Mouse (Mus musculus): Measurements from ENCODE around the gene Usp49. TPM values are rescaled to one million over a fixed set of nuclear protein-coding genes. Genes with fewer than 3 reads are reported as not detected.
"Not testable (repeated sequence)": the region's sequence is repeated elsewhere in the genome, so short reads cannot be mapped to it uniquely, and the experiment has no call there.

Usp49 gene
- polyA plus RNA-seq, 1 experiment from 2014 or later, result 9.5 TPM

DNA sequence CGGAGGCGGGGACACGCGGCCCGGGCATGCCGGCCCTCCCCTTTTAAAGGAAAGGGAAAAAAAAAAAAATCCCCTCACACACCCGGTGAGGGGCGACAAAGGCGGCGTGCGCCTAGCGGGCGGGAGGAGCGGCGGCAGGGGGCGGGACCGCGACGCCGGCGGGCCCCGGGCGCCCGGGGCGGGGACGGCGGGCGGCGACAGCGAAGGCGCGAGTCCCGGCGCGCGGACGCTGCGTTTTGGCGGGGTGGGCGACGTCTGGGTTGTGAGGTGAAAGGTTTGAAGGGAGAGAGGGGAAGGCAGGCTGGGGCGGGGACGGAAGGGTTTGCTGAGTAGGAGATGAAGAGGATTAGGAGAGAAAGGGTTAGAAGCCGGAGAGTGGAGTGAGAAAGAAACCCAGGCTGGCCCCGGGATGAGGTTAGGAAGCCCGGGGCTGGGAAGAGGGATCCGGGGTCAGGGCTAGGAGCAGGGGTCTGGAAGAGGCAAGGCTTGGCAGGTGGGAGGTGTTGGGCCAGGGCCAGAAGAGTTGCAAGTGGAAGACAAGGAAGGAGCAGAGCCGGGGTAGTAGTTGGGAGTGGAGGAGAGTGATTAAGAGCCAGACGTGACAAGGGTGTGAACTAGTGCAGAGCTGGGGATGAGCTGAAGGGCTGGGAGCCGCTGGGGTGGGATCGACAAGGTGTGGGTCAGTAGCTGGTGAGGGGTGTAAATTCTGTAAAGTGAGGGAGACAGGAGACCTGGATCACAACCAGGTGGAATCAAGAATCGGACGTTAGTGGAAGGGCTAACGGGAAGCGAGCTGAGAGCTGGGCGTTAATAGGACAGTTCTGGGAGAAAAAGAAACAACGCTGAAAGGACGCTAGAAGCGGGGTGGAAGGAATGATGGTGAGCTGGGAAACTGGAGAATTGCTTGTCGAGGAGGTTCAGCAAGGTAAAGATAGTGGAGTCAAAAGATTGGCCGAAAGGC lies 493 bp upstream of the Usp49 start:
- H3K36me3 ChIP-seq (replicated peaks), result peaks cover 4% of the 10 kb centered on the region; the same call in 1 of the 2 replicates
- H3K9ac ChIP-seq, result peak overlapping the region; percentile 77
- H3K9me3 ChIP-seq, result no peaks in the 10 kb centered on the region
- peak overlapping the region; percentile 97 for H3K27ac ChIP-seq
- peak overlapping the region; percentile 81 for H3K4me2 ChIP-seq
- peak; percentile 62 for ATAC-seq (replicated peaks)
- under 1% methylated on average over 59 of the region's 61 CpGs for WGBS
- no peaks in the 10 kb centered on the region for H3K27me3 ChIP-seq (replicated peaks)
- peak overlapping the region; percentile 75 for H3K4me3 ChIP-seq
- peaks cover 35% of the 10 kb centered on the region for H3K4me1 ChIP-seq

DNA sequence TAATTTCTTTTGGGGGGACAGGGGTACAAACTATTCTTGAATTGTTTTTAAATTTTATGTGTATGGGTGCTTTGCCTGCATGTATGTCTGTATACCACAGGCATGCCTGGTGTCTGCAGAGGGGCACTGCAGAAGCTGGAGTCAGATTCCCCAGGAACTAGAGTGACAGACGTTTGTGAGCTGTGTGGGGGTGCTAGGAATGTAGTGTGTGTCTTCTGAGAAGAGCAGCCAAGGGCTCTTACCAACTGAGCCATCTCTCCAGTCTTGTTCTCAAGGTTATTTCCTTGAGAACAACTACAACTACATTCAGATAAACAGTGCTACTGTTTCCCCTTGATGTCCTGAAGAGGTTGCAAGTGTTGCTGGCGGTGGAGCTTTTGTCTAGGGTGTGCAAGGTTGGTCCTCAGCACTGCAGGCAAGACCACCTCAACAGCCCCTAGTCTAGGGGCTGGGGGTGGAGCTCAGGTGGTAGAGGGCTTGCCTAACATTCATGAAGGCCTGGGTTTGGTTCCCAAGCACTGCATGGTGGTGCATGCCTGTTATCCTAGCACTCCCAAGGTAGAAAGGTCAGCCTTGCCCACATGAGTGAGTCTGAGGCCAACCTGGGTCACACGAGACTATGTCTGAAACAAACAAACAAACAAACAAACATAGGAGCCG lies 1.8 kb downstream of the Usp49 start:
- H3K4me2 ChIP-seq, result 0 out of 2 replicates have a peak overlapping the region, but pooled peaks have one; percentile 1
- no peaks in the 10 kb centered on the region for H3K9me3 ChIP-seq
- no peak overlapping the region for H3K4me3 ChIP-seq
- H3K36me3 ChIP-seq (replicated peaks), result no peaks in the 10 kb centered on the region
- WGBS, result 64% methylated on average over 4 of the region's 4 CpGs
- no peak overlapping the region for H3K9ac ChIP-seq
- H3K27me3 ChIP-seq (replicated peaks), result no peaks in the 10 kb centered on the region
- no peak overlapping the region for H3K27ac ChIP-seq
- peaks cover 35% of the 10 kb centered on the region for H3K4me1 ChIP-seq
- ATAC-seq (replicated peaks), result no peak

DNA sequence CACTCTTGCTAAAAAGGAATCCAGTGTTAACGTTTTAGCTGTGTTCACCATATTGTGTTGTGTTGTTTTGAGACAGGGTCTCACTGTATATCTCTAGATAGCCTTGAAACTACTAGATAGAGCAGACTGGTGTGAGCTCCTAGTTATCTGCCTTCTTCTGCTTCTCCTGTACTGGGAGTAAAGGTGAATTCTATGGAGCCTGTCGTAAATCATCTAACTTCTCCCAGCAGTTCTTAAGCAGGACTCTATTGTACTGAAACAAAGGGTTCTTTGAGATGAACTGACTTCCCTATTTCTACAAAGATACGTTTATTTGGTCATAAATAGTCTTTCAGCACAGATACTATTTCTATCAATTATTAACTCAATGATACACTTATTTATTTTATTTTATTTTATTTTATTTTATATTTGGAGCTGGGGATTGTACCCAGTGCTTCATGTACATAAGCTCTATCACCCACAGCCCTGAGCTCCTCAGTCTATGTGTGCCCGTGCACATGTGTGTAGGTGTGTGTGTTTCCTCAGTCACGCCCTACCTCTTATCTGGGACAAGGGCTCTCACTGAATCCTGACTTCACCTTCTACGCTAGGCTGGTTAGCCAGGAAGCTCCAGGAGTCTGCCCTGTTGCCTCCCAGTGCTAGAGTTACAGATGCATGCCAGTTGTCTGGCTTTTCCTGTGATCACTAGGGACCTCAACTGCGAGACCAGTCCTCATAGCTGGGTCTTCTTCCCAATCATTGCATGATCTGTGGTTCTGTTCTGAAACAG lies 3.7 kb downstream of the Usp49 start:
- Histone ChIP-seq H3K9ac (no peak overlapping the region), H3K4me2 (no peak overlapping the region), H3K4me1 (peaks cover 31% of the 10 kb centered on the region), H3K27ac (no peak overlapping the region), H3K9me3 (no peaks in the 10 kb centered on the region), H3K27me3 (replicated peaks) (no peaks in the 10 kb centered on the region), H3K4me3 (no peak overlapping the region), H3K36me3 (replicated peaks) (no peaks in the 10 kb centered on the region)
- 83% methylated on average over 7 of the region's 7 CpGs for WGBS
- no peak for ATAC-seq (replicated peaks)

DNA sequence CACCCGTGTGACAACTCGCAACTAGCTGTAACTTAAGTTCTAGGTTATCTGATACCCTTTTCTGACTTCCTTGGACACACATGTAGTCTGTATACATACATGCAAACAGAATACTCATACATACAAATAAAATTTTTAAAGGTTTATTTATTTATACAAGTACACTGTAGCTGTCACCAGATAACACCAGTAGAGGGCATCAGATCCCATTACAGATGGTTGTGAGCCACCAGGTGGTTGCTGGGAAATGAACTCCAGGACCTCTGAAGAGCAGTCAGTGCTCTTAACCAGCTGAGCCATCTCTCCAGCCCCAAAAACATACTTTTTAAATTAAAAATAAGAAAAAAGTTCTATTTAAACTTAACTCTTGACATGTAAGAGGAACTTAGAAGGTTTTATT lies 12.5 kb downstream of the Usp49 start:
- Histone ChIP-seq H3K4me2 (no peak overlapping the region), H3K9ac (no peak overlapping the region), H3K9me3 (no peaks in the 10 kb centered on the region), H3K27ac (no peak overlapping the region), H3K27me3 (replicated peaks) (no peaks in the 10 kb centered on the region), H3K36me3 (replicated peaks) (no peaks in the 10 kb centered on the region), H3K4me1 (peaks cover 3% of the 10 kb centered on the region; the same call in 1 of the 2 replicates), H3K4me3 (no peak overlapping the region)
- no peak for ATAC-seq (replicated peaks)
- 88% methylated on average over 2 of the region's 2 CpGs for WGBS

GRCm38 (mm10) chr17:47646683-47647082 lies 16.2 kb downstream of the Usp49 start:
- H3K4me1 ChIP-seq, result no peaks in the 10 kb centered on the region
- no peaks in the 10 kb centered on the region for H3K9me3 ChIP-seq
- no peak for ATAC-seq (replicated peaks)
- H3K4me3 ChIP-seq, result no peak overlapping the region
- H3K9ac ChIP-seq, result no peak overlapping the region
- WGBS, result 70% methylated on average over 1 of the region's 1 CpGs
- no peak overlapping the region for H3K27ac ChIP-seq
- no peaks in the 10 kb centered on the region for H3K27me3 ChIP-seq (replicated peaks)
- H3K36me3 ChIP-seq (replicated peaks), result no peaks in the 10 kb centered on the region
- H3K4me2 ChIP-seq, result no peak overlapping the region

DNA sequence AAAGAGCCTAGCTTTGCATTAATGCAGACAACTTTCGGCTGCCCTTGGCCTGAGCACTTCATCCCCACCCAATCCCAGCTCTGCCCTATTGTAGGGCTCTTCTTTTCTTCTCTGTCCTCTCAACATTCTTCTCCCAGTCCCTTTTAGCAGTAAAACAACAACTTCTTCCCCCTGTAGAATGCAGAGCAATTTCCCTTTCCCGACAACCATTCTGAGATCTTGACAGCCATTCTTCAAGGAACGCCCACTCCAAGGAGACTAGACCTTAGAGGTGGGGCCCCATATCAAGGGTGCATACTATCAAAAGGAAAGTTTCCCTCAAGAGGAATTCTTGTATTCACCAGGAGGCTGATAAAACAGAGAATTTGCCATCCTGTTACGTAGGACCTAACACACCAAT lies 18.5 kb downstream of the Usp49 start:
- Histone ChIP-seq H3K9ac (no peak overlapping the region), H3K9me3 (no peaks in the 10 kb centered on the region), H3K4me2 (no peak overlapping the region), H3K36me3 (replicated peaks) (no peaks in the 10 kb centered on the region), H3K4me3 (no peak overlapping the region), H3K27me3 (replicated peaks) (no peaks in the 10 kb centered on the region), H3K4me1 (no peaks in the 10 kb centered on the region), H3K27ac (no peak overlapping the region)
- ATAC-seq (replicated peaks), result no peak
- 42% methylated on average over 4 of the region's 4 CpGs for WGBS

- H3K36me3 ChIP-seq (replicated peaks), result no peaks in the 10 kb centered on the region
- H3K4me3 ChIP-seq, result no peak overlapping the region
- H3K4me2 ChIP-seq, result no peak overlapping the region
- H3K9ac ChIP-seq, result no peak overlapping the region
- no peak for ATAC-seq (replicated peaks)
- no peaks in the 10 kb centered on the region for H3K9me3 ChIP-seq
- no peaks in the 10 kb centered on the region for H3K27me3 ChIP-seq (replicated peaks)
- no peaks in the 10 kb centered on the region for H3K4me1 ChIP-seq
- WGBS, result 79% methylated on average over 2 of the region's 2 CpGs
- no peak overlapping the region for H3K27ac ChIP-seq
These were observed 21.5 kb downstream of the Usp49 start for GRCm38 (mm10) chr17:47651953-47652352.

GRCm38 (mm10) chr17:47654346-47654745 lies 23.9 kb downstream of the Usp49 start:
- not testable (repeated sequence) for H3K4me2 ChIP-seq; H3K9ac ChIP-seq; H3K27ac ChIP-seq; H3K9me3 ChIP-seq; H3K4me3 ChIP-seq; H3K36me3 ChIP-seq (replicated peaks); H3K27me3 ChIP-seq (replicated peaks); ATAC-seq (replicated peaks); H3K4me1 ChIP-seq
- 94% methylated on average over 8 of the region's 8 CpGs for WGBS

DNA sequence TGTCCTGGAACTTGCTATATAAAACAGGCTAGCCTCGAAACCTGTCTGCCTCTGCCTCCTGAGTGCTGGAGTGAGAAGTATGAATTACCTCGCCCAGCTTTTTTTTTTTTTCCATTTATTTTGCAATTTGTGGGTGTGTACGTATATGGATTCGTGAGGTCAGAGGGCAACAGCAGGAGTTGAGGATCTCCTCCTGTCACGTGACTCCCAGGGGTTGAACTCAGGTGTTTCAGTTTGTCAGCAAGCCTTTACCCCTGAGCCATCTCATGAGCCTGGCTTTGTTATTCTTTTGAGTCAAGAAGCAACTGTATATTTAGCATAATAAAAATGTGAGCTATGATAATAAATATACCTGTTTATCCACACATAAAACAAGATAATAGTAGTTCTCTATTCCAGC lies 25.2 kb downstream of the Usp49 start:
- Histone ChIP-seq H3K4me3 (no peak overlapping the region), H3K4me2 (no peak overlapping the region), H3K27ac (no peak overlapping the region), H3K4me1 (no peaks in the 10 kb centered on the region), H3K36me3 (replicated peaks) (0 out of 2 replicates have a peak, but pooled peaks cover 3% of the 10 kb centered on the region), H3K27me3 (replicated peaks) (no peaks in the 10 kb centered on the region), H3K9me3 (no peaks in the 10 kb centered on the region), H3K9ac (no peak overlapping the region)
- ATAC-seq (replicated peaks), result no peak
- WGBS, result 91% methylated on average over 5 of the region's 5 CpGs

DNA sequence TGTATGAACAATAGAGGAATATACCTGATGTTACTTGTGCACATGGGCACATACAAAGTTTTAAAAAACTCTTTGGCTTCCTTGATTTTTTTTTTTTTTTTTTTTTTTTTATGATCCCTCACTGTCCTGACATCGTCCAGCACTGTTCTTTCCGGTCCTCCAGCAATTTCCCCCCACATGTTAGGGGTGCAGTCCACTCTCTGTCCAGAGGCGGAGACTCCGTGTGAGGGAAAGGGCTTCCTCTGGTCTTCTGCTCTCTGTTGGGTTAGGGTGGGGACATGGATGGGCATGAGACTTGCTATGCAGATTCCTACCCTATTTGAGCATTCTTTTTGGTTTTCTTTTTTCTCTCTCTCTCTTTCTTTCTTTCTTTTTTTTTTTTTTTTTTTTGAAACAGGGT lies 27.4 kb downstream of the Usp49 start:
- no peak overlapping the region for H3K9ac ChIP-seq
- no peak for ATAC-seq (replicated peaks)
- no peak overlapping the region for H3K27ac ChIP-seq
- no peaks in the 10 kb centered on the region for H3K9me3 ChIP-seq
- no peak overlapping the region for H3K4me3 ChIP-seq
- WGBS, result 84% methylated on average over 4 of the region's 4 CpGs
- no peaks in the 10 kb centered on the region for H3K27me3 ChIP-seq (replicated peaks)
- H3K4me2 ChIP-seq, result no peak overlapping the region
- H3K4me1 ChIP-seq, result no peaks in the 10 kb centered on the region
- H3K36me3 ChIP-seq (replicated peaks), result 0 out of 2 replicates have a peak, but pooled peaks cover 3% of the 10 kb centered on the region

DNA sequence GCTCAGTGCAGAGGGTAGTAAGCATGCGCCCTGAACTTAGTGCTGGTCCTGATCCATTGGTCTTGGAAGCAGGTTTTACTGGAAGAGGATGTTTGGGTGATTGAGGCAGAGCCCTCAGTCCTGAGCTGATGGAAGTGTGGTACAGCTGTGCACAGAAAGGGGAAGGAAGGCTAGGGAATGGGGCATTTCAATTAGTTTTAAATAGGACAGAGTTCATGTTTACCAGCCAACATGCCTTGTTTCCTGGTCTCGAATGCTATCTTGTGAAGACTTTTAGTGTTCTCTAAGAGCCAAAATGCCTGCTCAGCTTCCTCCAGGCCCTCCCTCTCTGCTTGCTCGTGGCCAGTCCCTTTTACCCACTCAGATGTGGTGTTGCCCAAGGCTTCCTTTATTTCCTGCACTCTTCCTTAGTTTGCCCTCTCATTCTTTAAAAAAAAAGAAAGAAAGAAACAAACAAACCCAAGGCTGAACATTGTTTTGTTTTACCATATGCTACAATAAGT lies 28.3 kb downstream of the Usp49 start:
- Histone ChIP-seq H3K27ac (no peak overlapping the region), H3K27me3 (replicated peaks) (no peaks in the 10 kb centered on the region), H3K4me2 (no peak overlapping the region), H3K9me3 (no peaks in the 10 kb centered on the region), H3K4me1 (0 out of 2 replicates have a peak, but pooled peaks cover 3% of the 10 kb centered on the region), H3K36me3 (replicated peaks) (0 out of 2 replicates have a peak, but pooled peaks cover 3% of the 10 kb centered on the region), H3K9ac (no peak overlapping the region), H3K4me3 (no peak overlapping the region)
- ATAC-seq (replicated peaks), result no peak
- 86% methylated on average over 3 of the region's 3 CpGs for WGBS

All from midbrain, embryonic 15.5 days (tissue).